ENCODE assay signal across 14 mouse cellular contexts in the genomic region with DNA sequence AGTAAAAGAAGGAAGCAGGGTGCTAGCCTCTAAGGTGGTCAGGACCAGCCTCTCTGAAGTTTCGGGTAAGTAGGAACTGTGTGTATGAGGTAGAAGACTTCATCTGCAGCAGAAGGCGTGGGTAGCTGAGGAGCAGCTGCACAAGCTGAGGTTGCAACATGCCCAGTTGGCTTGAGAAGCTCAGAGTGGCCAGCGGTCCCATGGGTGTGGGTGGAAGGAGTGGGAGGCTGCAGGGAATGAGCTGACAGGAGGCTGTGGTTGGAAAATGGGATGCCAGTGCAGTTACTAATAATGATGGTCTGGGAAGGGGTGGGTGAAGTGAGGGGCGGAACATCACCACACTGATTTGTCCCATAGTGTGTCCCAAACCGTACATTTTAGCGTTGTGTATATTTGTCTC.
DNase-seq lines count a peak whose midpoint lies in the region; ATAC-seq and TF ChIP-seq lines count a peak whose summit lies in the region.
"Had no signal": no experiment of that assay in that cellular context is flagged by ENCODE, and none has a peak within 500 bp of the region (broad histone marks: within the 10 kb centered on the region; RNA-seq: fewer than 3 reads in every experiment).

No protein-coding gene starts in this region.

- ATAC-seq in stomach, postnatal 0 days (ENCODE audit: low FRiP score, low TSS enrichment) = no peak

- H3K4me3 ChIP-seq in stomach, postnatal 0 days (ENCODE audit: low read depth, low read length) = no peak overlapping the region
- H3K4me3 ChIP-seq: embryonic facial prominence, embryonic 15.5 days; hindbrain, embryonic 12.5 days; megakaryocyte, embryonic 14.5 days; neural tube, embryonic 13.5 days had no signal

- no peaks in the 10 kb centered on the region for H3K9me3 ChIP-seq in stomach, postnatal 0 days (ENCODE audit: control insufficient read depth, low read length)
- H3K9me3 ChIP-seq: embryonic facial prominence, embryonic 15.5 days; hindbrain, embryonic 12.5 days; megakaryocyte, embryonic 14.5 days; neural tube, embryonic 13.5 days had no signal

- H3K36me3 ChIP-seq in stomach, postnatal 0 days (ENCODE audit: control insufficient read depth, insufficient read depth, low read length) = no peaks in the 10 kb centered on the region
- H3K36me3 ChIP-seq: embryonic facial prominence, embryonic 15.5 days; neural tube, embryonic 13.5 days had no signal

- TF ChIP-seq EP300 in stomach, postnatal 0 days (optimal IDR thresholded peaks at IDR 0.05) = no peak

- 87% methylated on average over 6 of the region's 6 CpGs for WGBS in stomach, postnatal 0 days

- no peaks in the 10 kb centered on the region for H3K4me1 ChIP-seq in stomach, postnatal 0 days (replicated peaks; ENCODE audit: control insufficient read depth, insufficient read depth)
- H3K4me1 ChIP-seq: embryonic facial prominence, embryonic 15.5 days; hindbrain, embryonic 12.5 days; neural tube, embryonic 13.5 days had no signal

- no peak overlapping the region for H3K27ac ChIP-seq in stomach, postnatal 0 days (replicated peaks)
- H3K27ac ChIP-seq: embryonic facial prominence, embryonic 15.5 days; hindbrain, embryonic 12.5 days; kidney, postnatal 0 days; neural tube, embryonic 13.5 days had no signal

- no peak overlapping the region for H3K9ac ChIP-seq in stomach, postnatal 0 days (ENCODE audit: low read length)
- H3K9ac ChIP-seq: embryonic facial prominence, embryonic 15.5 days; hindbrain, embryonic 12.5 days; neural tube, embryonic 13.5 days had no signal

- peak; percentile 15 to 16 for DNase-seq in cerebellum, postnatal 10 days
- DNase-seq in cerebellum, adult 9-10 months = no peak
- peak; percentile 8 for DNase-seq in right cerebral cortex, postnatal 14 days
- no peak for DNase-seq in right cerebral cortex, postnatal 25 days
- DNase-seq in left cerebral cortex, postnatal 36 days (ENCODE audit: low spot score in 2 of 2) = peak; percentile 15 to 18
- no peak for DNase-seq in stomach, postnatal 0 days (ENCODE audit: low spot score)
- DNase-seq in kidney, postnatal 14 days = no peak
- DNase-seq in testis, postnatal 14 days (ENCODE audit: low spot score) = no peak
- DNase-seq: cerebellum, adult 11-12 months had no signal

- no peaks in the 10 kb centered on the region for H3K27me3 ChIP-seq in stomach, postnatal 0 days (ENCODE audit: control insufficient read depth, insufficient read depth, low read length)
- H3K27me3 ChIP-seq: embryonic facial prominence, embryonic 15.5 days; hindbrain, embryonic 12.5 days; megakaryocyte, embryonic 14.5 days; neural tube, embryonic 13.5 days had no signal

- intact Hi-C loops in left cerebral cortex, postnatal 36 days (cut with DNase I) = no loop called here

- TF ChIP-seq CTCF in stomach, postnatal 0 days (IDR thresholded peaks at IDR 0.05; ENCODE audit: low read depth) = no peak

- no peak overlapping the region for H3K4me2 ChIP-seq in stomach, postnatal 0 days (replicated peaks; ENCODE audit: low read depth)
- H3K4me2 ChIP-seq: embryonic facial prominence, embryonic 15.5 days; hindbrain, embryonic 12.5 days; neural tube, embryonic 13.5 days had no signal

Comparison
In these comparisons a context has a peak if more than half of its experiments do, and no peak if none do; other contexts are left out.
1. DNase-seq: peak in cerebellum, postnatal 10 days (2 of 2), right cerebral cortex, postnatal 14 days (single experiment) and left cerebral cortex, postnatal 36 days (2 of 2); none in cerebellum, adult 9-10 months (single experiment), right cerebral cortex, postnatal 25 days (single experiment), stomach, postnatal 0 days (single experiment), kidney, postnatal 14 days (single experiment) and testis, postnatal 14 days (single experiment).